Mouse (Mus musculus) CH12.LX (cell line): Measurements from ENCODE around the gene Neurog1. TPM values are rescaled to one million over a fixed set of nuclear protein-coding genes. Genes with fewer than 3 reads are reported as not detected.
A peak's percentile ranks its signal among the peaks of the same experiment; 100 is the strongest.

Experiments
- DNase-seq: peaks from one replicate; pipeline ENCODE4 v3.0.0-alpha.2; 2013; ENCODE audit errors: extremely low read depth
- H3K27ac ChIP-seq: 2 replicates; pipeline ENCODE4 v1.5.1; 2012; ENCODE audit warnings: low read depth, mild to moderate bottlenecking, control low read depth, moderate library complexity; ENCODE audit not compliant: insufficient read depth
- H3K27me3 ChIP-seq: replicated peaks from 2 replicates; pipeline ENCODE3; 2012; ENCODE audit warnings: inconsistent platforms
- H3K36me3 ChIP-seq, 2 experiments: replicated peaks in 1 of 2; 2 replicates each; pipeline versions ENCODE3 to v1.6.1; 2012; ENCODE audit warnings: inconsistent platforms in 1 of 2, low read length in 1 of 2, mild to moderate bottlenecking in 1 of 2, mixed read lengths in 1 of 2, moderate library complexity in 1 of 2; ENCODE audit not compliant: control insufficient read depth in 1 of 2, insufficient read depth in 1 of 2
- H3K4me1 ChIP-seq, 2 experiments: 2 replicates each; pipeline ENCODE4 v1.6.1; 2012; ENCODE audit warnings: inconsistent platforms in 1 of 2, moderate library complexity in 1 of 2; ENCODE audit not compliant: insufficient read depth in 2 of 2, control insufficient read depth in 1 of 2
- H3K4me2 ChIP-seq: 2 replicates; pipeline ENCODE4 v1.6.1; 2012; ENCODE audit warnings: low read depth, mild to moderate bottlenecking, control low read depth; ENCODE audit not compliant: poor library complexity, insufficient read depth, severe bottlenecking
- H3K4me3 ChIP-seq, 3 experiments: fragments of 150-350 bp in 1 of 3; sonication (generic) in 1 of 3; replicated peaks in 1 of 3; 2 replicates each; pipeline versions ENCODE3 to v1.5.1; 2011 to 2012; ENCODE audit warnings: low read depth in 2 of 3, low read length in 2 of 3, mild to moderate bottlenecking in 2 of 3, moderate library complexity in 2 of 3, control low read depth in 1 of 3, improper control_type of control experiment in 1 of 3, inconsistent platforms in 1 of 3, mixed read lengths in 1 of 3; ENCODE audit not compliant: poor library complexity in 1 of 3
- H3K79me2 ChIP-seq: replicated peaks from 2 replicates; pipeline ENCODE4 v1.6.1; 2012; ENCODE audit warnings: mild to moderate bottlenecking, moderate library complexity; ENCODE audit not compliant: control insufficient read depth, poor library complexity, insufficient read depth, severe bottlenecking; ENCODE audit errors: extremely low read depth
- H3K9ac ChIP-seq: 2 replicates; pipeline ENCODE4 v1.6.1; 2012; ENCODE audit warnings: low read depth, mild to moderate bottlenecking, control low read depth, moderate library complexity; ENCODE audit not compliant: insufficient read depth
- H3K9me3 ChIP-seq: replicated peaks from 2 replicates; pipeline ENCODE3; 2012; ENCODE audit warnings: low read length, inconsistent platforms, mixed read lengths
- BHLHE40 ChIP-seq: IDR thresholded peaks from 2 replicates; pipeline ENCODE4 v1.6.1; 2011; ENCODE audit warnings: mild to moderate bottlenecking, low read depth, low read length, improper control_type of control experiment
- CHD2 ChIP-seq: IDR thresholded peaks from 2 replicates; pipeline ENCODE4 v1.6.1; 2011; ENCODE audit warnings: low read length, improper control_type of control experiment
- ELF1 ChIP-seq: IDR thresholded peaks from 2 replicates; pipeline ENCODE4 v1.6.1; 2014; ENCODE audit warnings: low read depth, mild to moderate bottlenecking, inconsistent platforms, low read length, improper control_type of control experiment
- EP300 ChIP-seq: IDR thresholded peaks from 2 replicates; pipeline ENCODE4 v1.6.1; 2011; ENCODE audit warnings: low read length, improper control_type of control experiment
- IRF4 ChIP-seq: IDR thresholded peaks from 2 replicates; pipeline ENCODE4 v1.6.1; 2014; ENCODE audit warnings: low read depth, mild to moderate bottlenecking, inconsistent platforms, low read length, improper control_type of control experiment
- KAT2A ChIP-seq: IDR thresholded peaks from 2 replicates; pipeline ENCODE4 v1.6.1; 2012; ENCODE audit warnings: low read length, improper control_type of control experiment, inconsistent platforms; ENCODE audit not compliant: insufficient replicate concordance
- MAZ ChIP-seq: IDR thresholded peaks from 2 replicates; pipeline ENCODE4 v1.6.1; 2012; ENCODE audit warnings: low read depth, mild to moderate bottlenecking, inconsistent platforms, low read length, improper control_type of control experiment, moderate library complexity
- MEF2A ChIP-seq: IDR thresholded peaks from 2 replicates; pipeline ENCODE4 v1.6.1; 2014; ENCODE audit warnings: low read depth, mild to moderate bottlenecking, inconsistent platforms, low read length, improper control_type of control experiment, borderline replicate concordance
- MXI1 ChIP-seq: IDR thresholded peaks from 2 replicates; pipeline ENCODE4 v1.6.1; 2011; ENCODE audit warnings: mild to moderate bottlenecking, low read depth, low read length, improper control_type of control experiment
- NRF1 ChIP-seq: IDR thresholded peaks from 2 replicates; pipeline ENCODE4 v1.6.1; 2014; ENCODE audit warnings: low read depth, mild to moderate bottlenecking, inconsistent platforms, low read length, improper control_type of control experiment, moderate library complexity
- RCOR1 ChIP-seq: conservative IDR thresholded peaks from 2 replicates; pipeline ENCODE4 v1.6.1; 2012; ENCODE audit warnings: low read depth, mild to moderate bottlenecking, inconsistent platforms, low read length, improper control_type of control experiment
- SIN3A ChIP-seq: IDR thresholded peaks from 2 replicates; pipeline ENCODE4 v1.6.1; 2012; ENCODE audit warnings: low read length, improper control_type of control experiment, inconsistent platforms
- TCF12 ChIP-seq: IDR thresholded peaks from 2 replicates; pipeline ENCODE4 v1.6.1; 2014; ENCODE audit warnings: low read depth, mild to moderate bottlenecking, inconsistent platforms, low read length, improper control_type of control experiment
- ZKSCAN1 ChIP-seq: IDR thresholded peaks from 2 replicates; pipeline ENCODE4 v1.6.1; 2012; ENCODE audit warnings: low read depth, inconsistent platforms, low read length, improper control_type of control experiment, borderline replicate concordance
- ZNF384 ChIP-seq: IDR thresholded peaks from 2 replicates; pipeline ENCODE4 v1.6.1; 2012; ENCODE audit warnings: low read depth, low read length, improper control_type of control experiment, inconsistent platforms
- dilution Hi-C: fragments of 300-500 bp; cut with MboI; formaldehyde crosslinking; loops from 2 replicates; pipeline ENCODE4 v1.14.3; 2020; ENCODE audit warnings: low sequenced_read_pairs; ENCODE audit not compliant: extremely low pct_unique_long_range_greater_than_20kb, extremely low pct_ligation_motif_present
- in situ Hi-C: fragments of 300-500 bp; cut with MboI; formaldehyde crosslinking; loops from 3 replicates; pipeline ENCODE4 v1.14.3; 2019; ENCODE audit warnings: low sequenced_read_pairs, low pct_ligation_motif_present, low pct_unique_long_range_greater_than_20kb, mixed read lengths
- polyA plus RNA-seq: library from polyadenylated mRNA; unstranded; fragments of >175 nt; gene quantifications from 2 replicates; pipeline ENCODE4 v1.2.1, GENCODE M21; 2012; ENCODE audit warnings: low read depth; ENCODE audit not compliant: insufficient read length
- total RNA-seq, 2 experiments: library from RNA; depleted of rRNA; stranded (reverse); fragments of 300-350 nt in 1 of 2; fragments of >200 nt in 1 of 2; gene quantifications; 2 replicates each; pipeline ENCODE4 v1.2.3; 2012 to 2014

Gene Neurog1
- total and polyA plus RNA-seq, 3 experiments = not detected

- in situ Hi-C loops (no loop called here), dilution Hi-C loops (no loop called here)
- DNase-seq = no peak
- no peak for TF ChIP-seq MXI1
- no peak for TF ChIP-seq ZKSCAN1
- no peak for TF ChIP-seq SIN3A
- TF ChIP-seq ZNF384 = no peak
- peaks cover 23 to 36% of the 10 kb centered on the region in 2 experiments for H3K4me1 ChIP-seq
- H3K9ac ChIP-seq = no peak overlapping the region
- no peak overlapping the region for H3K4me2 ChIP-seq
- no peaks in the 10 kb centered on the region for H3K9me3 ChIP-seq
- H3K27me3 ChIP-seq = peaks cover 8% of the 10 kb centered on the region
- H3K79me2 ChIP-seq = no peaks in the 10 kb centered on the region
- no peak overlapping the region for H3K27ac ChIP-seq
- no peaks in the 10 kb centered on the region for H3K36me3 ChIP-seq
- no peak overlapping the region for H3K4me3 ChIP-seq
Observed at GRCm38 (mm10) chr13:56226175-56226954, 25.6 kb downstream of the Neurog1 start.

- Histone ChIP-seq H3K4me3 (no peak overlapping the region), H3K36me3 (no peaks in the 10 kb centered on the region), H3K4me1 (peaks cover 23 to 36% of the 10 kb centered on the region in 2 experiments), H3K27ac (no peak overlapping the region), H3K9ac (no peak overlapping the region), H3K79me2 (no peaks in the 10 kb centered on the region), H3K4me2 (peak overlapping the region; percentile 13; the same call in 1 of the 2 replicates), H3K9me3 (no peaks in the 10 kb centered on the region), H3K27me3 (peaks cover 8% of the 10 kb centered on the region)
- dilution Hi-C loops (no loop called here), in situ Hi-C loops (no loop called here)
- DNase-seq = peak; percentile 65
- TF ChIP-seq TCF12 (peak; percentile 86), KAT2A (no peak), MEF2A (0 out of 2 replicates have a peak, but pooled peaks have one; percentile 64), NRF1 (peak; percentile 78), ELF1 (no peak), IRF4 (peak; percentile 45; the same call in 1 of the 2 replicates), BHLHE40 (0 out of 2 replicates have a peak, but pooled peaks have one; percentile 28), MAZ (peak; percentile 86), EP300 (0 out of 2 replicates have a peak, but pooled peaks have one; percentile 6), CHD2 (no peak), RCOR1 (no peak)
Observed at GRCm38 (mm10) chr13:56223625-56224024, 28.3 kb downstream of the Neurog1 start.
